Mouse (Mus musculus): ENCODE data around the gene Gclm. TPM values are rescaled to one million over a fixed set of nuclear protein-coding genes. Genes with fewer than 3 reads are reported as not detected.
"Not testable (repeated sequence)": the region's sequence is repeated elsewhere in the genome, so short reads cannot be mapped to it uniquely, and the experiment has no call there.

The Gclm gene
- polyA plus RNA-seq, 1 experiment from 2014 or later = 60.7 TPM

DNA sequence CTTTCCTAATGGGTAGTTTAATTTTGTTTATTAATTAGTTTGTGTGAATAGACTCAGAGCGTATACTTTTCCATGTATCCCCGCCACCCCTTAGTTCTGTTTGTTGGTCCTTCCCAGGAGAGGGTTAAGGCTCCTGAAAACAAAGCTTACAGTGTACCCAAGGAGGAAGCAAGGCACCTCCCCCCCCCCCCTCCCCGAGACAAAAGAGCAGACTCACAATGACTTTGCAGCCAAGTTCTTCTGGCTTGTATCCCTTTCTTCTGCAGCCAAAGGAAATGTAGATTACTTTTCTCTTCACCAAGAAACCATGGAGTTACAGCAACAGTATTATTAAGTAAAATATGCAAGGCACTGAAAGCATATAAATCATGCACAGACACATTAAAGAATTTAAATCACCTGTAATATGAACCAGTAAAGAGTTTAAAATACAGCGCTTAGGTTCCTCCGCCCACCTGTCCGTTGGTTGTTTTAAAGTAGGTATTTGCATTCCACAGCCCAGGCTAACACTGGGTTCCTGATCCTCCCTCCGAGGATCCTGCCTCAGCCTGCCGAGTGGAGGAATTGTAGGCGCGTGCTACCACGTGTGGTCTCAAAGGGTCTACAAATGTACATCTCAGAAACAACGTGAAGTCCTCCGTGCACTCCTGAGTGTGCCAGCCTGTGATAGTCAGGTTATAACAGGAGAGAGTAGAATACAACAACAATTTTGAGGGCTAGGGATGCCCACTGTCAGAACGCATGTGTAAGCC is 1.8 kb upstream of the Gclm start:
- 55% methylated on average over 14 of the region's 14 CpGs for WGBS
- H3K27ac ChIP-seq = 0 out of 2 replicates have a peak overlapping the region, but pooled peaks have one; percentile 12
- H3K4me2 ChIP-seq = no peak overlapping the region
- no peak overlapping the region for H3K4me3 ChIP-seq (replicated peaks)
- no peak for ATAC-seq (ENCODE audit: insufficient number of reproducible peaks, insufficient read depth, low FRiP score, low TSS enrichment, low read depth)
- no peaks in the 10 kb centered on the region for H3K9me3 ChIP-seq
- H3K27me3 ChIP-seq = no peaks in the 10 kb centered on the region
- peaks cover 20% of the 10 kb centered on the region for H3K4me1 ChIP-seq (replicated peaks)
- no peak overlapping the region for H3K9ac ChIP-seq (replicated peaks)
- H3K36me3 ChIP-seq = no peaks in the 10 kb centered on the region

DNA sequence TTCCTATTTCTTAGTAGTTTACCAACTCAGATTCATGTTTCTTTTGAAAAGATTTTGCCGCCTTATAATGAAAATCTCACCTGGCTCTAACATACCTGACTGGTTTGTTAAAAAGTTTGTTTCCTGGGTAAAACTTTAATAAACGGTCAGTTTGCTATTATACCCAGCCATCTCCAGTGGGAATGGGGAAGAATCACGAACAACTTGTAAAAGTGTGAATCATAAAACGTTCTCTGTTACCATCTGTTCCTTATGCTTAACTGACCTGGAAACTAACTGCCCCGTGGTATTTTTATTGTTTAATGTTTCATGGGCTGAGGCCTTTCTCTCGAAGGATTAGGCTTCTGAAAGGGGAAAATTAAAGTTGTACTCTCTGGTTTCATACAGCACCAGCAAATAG is 598 bp upstream of the Gclm start:
- Histone ChIP-seq H3K4me1 (replicated peaks) (peaks cover 20% of the 10 kb centered on the region), H3K9ac (replicated peaks) (no peak overlapping the region; the same call in 1 of the 2 replicates), H3K4me2 (peak overlapping the region; percentile 55), H3K27ac (peak overlapping the region; percentile 87; the same call in 1 of the 2 replicates), H3K36me3 (no peaks in the 10 kb centered on the region), H3K4me3 (replicated peaks) (peak overlapping the region; percentile 87), H3K9me3 (no peaks in the 10 kb centered on the region), H3K27me3 (no peaks in the 10 kb centered on the region)
- 41% methylated on average over 6 of the region's 6 CpGs for WGBS
- no peak; the same call in 1 of the 2 replicates for ATAC-seq (ENCODE audit: insufficient number of reproducible peaks, insufficient read depth, low FRiP score, low TSS enrichment, low read depth)

DNA sequence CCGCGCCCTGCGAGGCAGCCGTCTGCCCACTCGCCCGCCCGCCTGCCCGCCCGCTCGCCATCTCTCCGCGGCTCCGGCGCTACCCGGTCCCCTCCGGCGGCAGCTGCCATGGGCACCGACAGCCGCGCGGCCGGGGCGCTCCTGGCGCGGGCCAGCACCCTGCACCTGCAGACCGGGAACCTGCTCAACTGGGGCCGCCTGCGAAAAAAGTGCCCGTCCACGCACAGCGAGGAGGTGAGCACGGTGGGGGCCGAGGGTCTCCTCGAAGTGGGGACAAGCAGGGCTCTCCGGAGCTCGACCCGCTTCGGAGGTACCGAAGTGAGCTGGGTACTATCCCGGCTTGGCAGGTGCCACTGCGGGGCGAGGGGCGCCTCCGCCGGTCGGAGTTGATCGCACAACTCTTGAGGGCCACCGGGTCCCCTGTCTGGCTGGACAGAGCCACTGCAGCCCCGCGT is 548 bp downstream of the Gclm start:
- peaks cover 20% of the 10 kb centered on the region for H3K4me1 ChIP-seq (replicated peaks)
- peak overlapping the region; percentile 87 for H3K27ac ChIP-seq
- peak overlapping the region; percentile 80 for H3K4me2 ChIP-seq
- no peaks in the 10 kb centered on the region for H3K27me3 ChIP-seq
- peak overlapping the region; percentile 87 for H3K4me3 ChIP-seq (replicated peaks)
- under 1% methylated on average over 49 of the region's 50 CpGs for WGBS
- ATAC-seq (ENCODE audit: insufficient number of reproducible peaks, insufficient read depth, low FRiP score, low TSS enrichment, low read depth) = peak; percentile 24; the same call in 1 of the 2 replicates
- H3K9me3 ChIP-seq = no peaks in the 10 kb centered on the region
- H3K36me3 ChIP-seq = no peaks in the 10 kb centered on the region
- H3K9ac ChIP-seq (replicated peaks) = peak overlapping the region; percentile 77

DNA sequence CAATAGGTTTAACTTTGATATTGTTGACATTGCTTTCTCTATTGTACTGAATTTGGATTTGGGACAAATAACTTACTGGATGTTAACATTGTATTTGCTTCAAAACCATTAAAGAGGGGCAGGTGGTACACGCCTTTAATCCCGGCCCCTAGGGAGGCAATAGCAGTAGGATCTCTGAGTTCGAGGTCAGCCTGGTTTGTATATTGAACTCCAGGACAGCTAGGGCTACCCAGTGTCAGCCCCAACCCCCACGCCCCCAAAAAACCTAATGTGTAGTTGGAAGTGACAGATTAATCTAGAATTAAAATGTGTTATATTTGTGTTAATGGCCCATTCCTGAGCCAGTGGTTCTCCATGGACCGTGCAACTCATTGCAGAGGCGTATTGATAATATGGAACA is 1.0 kb downstream of the Gclm start:
- Histone ChIP-seq H3K4me2 (peak overlapping the region; percentile 80), H3K36me3 (no peaks in the 10 kb centered on the region), H3K9me3 (no peaks in the 10 kb centered on the region), H3K27me3 (no peaks in the 10 kb centered on the region), H3K4me3 (replicated peaks) (peak overlapping the region; percentile 87), H3K4me1 (replicated peaks) (peaks cover 20% of the 10 kb centered on the region), H3K9ac (replicated peaks) (no peak overlapping the region; the same call in 1 of the 2 replicates), H3K27ac (no peak overlapping the region)
- no peak for ATAC-seq (ENCODE audit: insufficient number of reproducible peaks, insufficient read depth, low FRiP score, low TSS enrichment, low read depth)
- 28% methylated on average over 6 of the region's 6 CpGs for WGBS

DNA sequence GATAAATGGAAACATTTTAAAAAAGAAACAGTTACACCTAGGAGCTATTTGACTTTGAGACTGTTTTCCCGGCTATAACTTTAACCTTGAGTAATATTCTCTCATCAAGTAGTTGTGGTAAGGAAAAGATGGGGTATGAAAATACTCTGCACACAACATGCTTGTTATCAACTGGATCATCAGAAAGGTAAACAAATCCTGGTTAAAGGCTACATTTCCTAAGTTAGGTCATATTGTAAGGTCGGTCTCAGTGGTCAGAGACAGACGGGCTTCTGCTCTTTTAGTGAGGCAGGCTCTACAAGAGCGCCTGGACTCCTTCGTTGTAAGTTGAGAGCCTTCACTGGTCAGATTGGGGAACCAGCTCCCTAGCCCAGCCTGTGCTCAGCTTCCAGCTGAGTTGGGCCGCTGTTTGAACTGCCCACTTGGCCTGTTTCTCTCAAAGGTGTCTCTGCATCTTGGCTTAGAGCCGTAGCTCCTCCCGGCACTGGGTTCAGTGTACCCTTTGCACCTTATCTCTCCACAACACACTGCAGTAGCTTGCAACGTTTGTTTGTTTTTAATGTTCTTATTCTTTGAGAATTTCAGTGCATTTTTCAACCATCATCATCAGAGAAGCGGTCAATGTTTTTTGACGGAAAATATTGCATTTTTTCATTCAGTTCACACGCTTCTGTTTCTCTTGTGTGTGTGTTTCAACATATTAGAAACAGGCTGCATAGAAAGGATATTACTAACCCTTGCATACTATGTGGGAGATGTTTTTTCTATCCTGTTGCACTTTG is 1.8 kb downstream of the Gclm start:
- Histone ChIP-seq H3K27me3 (no peaks in the 10 kb centered on the region), H3K9ac (replicated peaks) (no peak overlapping the region), H3K36me3 (no peaks in the 10 kb centered on the region), H3K4me3 (replicated peaks) (0 out of 2 replicates have a peak overlapping the region, but pooled peaks have one; percentile 87), H3K9me3 (no peaks in the 10 kb centered on the region), H3K4me1 (replicated peaks) (peaks cover 20% of the 10 kb centered on the region), H3K4me2 (peak overlapping the region; percentile 80; the same call in 1 of the 2 replicates), H3K27ac (no peak overlapping the region)
- ATAC-seq (ENCODE audit: insufficient number of reproducible peaks, insufficient read depth, low FRiP score, low TSS enrichment, low read depth) = no peak
- WGBS = 55% methylated on average over 12 of the region's 12 CpGs

DNA sequence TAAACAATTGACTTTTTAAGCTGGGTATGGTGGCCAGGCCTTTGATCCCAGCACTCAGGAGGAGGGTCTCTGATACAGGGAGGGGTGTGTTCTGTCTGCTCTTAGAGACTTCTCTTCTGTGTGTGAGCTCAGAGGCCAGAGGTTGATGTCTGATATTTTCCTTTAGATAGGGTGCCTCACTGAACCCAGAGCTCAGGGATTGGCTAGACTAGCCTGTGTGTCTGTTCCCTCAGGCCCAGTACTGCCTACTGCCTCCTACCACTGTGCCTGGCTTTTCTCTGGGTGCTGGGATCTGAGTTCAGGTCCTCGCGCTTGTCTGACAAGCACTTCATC is 2.4 kb downstream of the Gclm start:
- 97% methylated on average over 2 of the region's 2 CpGs for WGBS
- H3K36me3 ChIP-seq = no peaks in the 10 kb centered on the region
- no peak overlapping the region for H3K4me2 ChIP-seq
- no peak for ATAC-seq (ENCODE audit: insufficient number of reproducible peaks, insufficient read depth, low FRiP score, low TSS enrichment, low read depth)
- H3K27me3 ChIP-seq = no peaks in the 10 kb centered on the region
- H3K27ac ChIP-seq = no peak overlapping the region
- peaks cover 20% of the 10 kb centered on the region for H3K4me1 ChIP-seq (replicated peaks)
- no peaks in the 10 kb centered on the region for H3K9me3 ChIP-seq
- no peak overlapping the region for H3K9ac ChIP-seq (replicated peaks)
- H3K4me3 ChIP-seq (replicated peaks) = no peak overlapping the region

DNA sequence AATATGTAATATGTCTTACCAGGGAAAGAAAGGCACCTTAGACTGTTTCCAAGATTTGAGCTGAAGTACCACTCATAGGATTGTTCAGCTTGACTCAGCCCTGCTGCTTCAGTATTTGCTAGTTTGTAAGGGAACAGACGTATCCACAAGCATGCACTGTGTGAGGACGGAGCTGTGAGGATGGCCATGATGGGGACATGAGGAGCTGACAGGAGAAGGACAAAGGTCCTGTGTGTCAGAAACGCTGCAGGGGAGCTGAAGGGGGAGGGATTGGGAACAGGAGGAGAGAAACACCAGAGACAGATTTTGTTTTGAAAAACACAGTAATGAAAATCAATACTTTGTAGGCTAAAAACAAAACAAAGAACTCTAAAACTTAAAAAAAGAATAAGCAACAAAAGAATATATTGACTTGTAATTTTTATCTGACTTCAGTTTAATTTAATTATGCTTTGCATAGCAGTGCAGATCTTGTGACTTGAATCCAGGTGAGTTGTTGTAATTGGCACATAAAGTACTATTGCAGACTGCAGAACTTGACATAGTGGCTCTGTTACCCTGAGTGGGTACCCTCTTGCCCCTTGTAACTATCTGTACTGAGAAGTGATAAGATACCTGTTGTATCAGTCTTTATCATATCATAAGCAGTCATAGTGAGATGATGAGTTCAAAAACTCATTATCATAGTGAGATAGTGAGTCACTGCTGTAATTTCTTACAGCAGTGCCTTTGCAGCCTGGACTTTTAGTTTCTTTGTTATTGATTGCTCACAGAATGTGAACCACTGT is 7.3 kb downstream of the Gclm start:
- H3K27ac ChIP-seq = no peak overlapping the region
- 66% methylated on average over 3 of the region's 3 CpGs for WGBS
- peaks cover under 1% of the 10 kb centered on the region; the same call in 1 of the 2 replicates for H3K4me1 ChIP-seq (replicated peaks)
- H3K4me3 ChIP-seq (replicated peaks) = no peak overlapping the region
- no peaks in the 10 kb centered on the region for H3K36me3 ChIP-seq
- H3K9me3 ChIP-seq = no peaks in the 10 kb centered on the region
- no peak overlapping the region for H3K9ac ChIP-seq (replicated peaks)
- H3K27me3 ChIP-seq = no peaks in the 10 kb centered on the region
- ATAC-seq (ENCODE audit: insufficient number of reproducible peaks, insufficient read depth, low FRiP score, low TSS enrichment, low read depth) = no peak
- H3K4me2 ChIP-seq = no peak overlapping the region

DNA sequence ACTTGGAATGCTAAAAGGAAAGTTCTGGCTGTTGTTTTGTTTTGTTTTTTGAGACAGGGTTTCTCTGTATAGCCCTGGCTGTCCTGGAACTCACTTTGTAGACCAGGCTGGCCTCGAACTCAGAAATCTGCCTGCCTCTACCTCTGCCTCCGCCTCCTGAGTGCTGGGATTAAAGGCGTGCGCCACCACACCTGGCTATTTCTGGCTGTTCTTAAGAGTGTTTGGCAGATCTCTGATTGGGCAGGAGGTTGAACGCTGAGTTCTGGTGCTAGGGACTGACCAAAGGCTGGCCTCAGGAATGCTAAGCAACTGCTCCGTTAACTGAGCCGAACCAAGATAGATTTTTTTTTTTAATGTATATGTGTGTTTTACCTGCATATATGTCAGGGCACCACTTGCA is 8.7 kb downstream of the Gclm start:
- not testable (repeated sequence) for H3K4me3 ChIP-seq (replicated peaks); H3K36me3 ChIP-seq; H3K4me1 ChIP-seq (replicated peaks); H3K27ac ChIP-seq; H3K4me2 ChIP-seq; ATAC-seq (ENCODE audit: insufficient number of reproducible peaks, insufficient read depth, low FRiP score, low TSS enrichment, low read depth); H3K9me3 ChIP-seq; H3K27me3 ChIP-seq; H3K9ac ChIP-seq (replicated peaks)
- WGBS = 88% methylated on average over 7 of the region's 7 CpGs

DNA sequence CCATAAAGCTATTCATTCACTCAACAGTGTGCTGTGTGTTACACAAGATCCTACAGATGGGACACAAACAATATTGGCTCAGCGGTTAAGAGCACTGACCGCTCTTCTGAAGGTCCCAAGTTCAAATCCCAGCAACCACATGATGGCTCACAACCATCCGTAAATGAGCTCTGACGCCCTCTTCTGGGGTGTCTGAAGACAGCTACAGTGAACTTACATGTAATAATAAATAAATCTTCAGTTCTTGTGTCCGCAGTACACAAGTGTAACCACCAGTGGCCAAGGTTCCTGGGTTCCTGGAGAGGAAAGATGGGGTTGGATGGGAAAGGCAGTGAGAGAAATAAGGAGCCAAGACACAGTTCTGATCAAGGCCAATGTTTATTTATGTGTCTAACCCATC is 24.6 kb downstream of the Gclm start:
- peaks cover 1% of the 10 kb centered on the region for H3K4me1 ChIP-seq (replicated peaks)
- no peak overlapping the region for H3K4me2 ChIP-seq
- H3K9me3 ChIP-seq = no peaks in the 10 kb centered on the region
- H3K36me3 ChIP-seq = 0 out of 2 replicates have a peak, but pooled peaks cover 7% of the 10 kb centered on the region
- no peaks in the 10 kb centered on the region for H3K27me3 ChIP-seq
- no peak for ATAC-seq (ENCODE audit: insufficient number of reproducible peaks, insufficient read depth, low FRiP score, low TSS enrichment, low read depth)
- no peak overlapping the region for H3K9ac ChIP-seq (replicated peaks)
- H3K27ac ChIP-seq = no peak overlapping the region
- WGBS = 75% methylated on average over 5 of the region's 5 CpGs
- no peak overlapping the region for H3K4me3 ChIP-seq (replicated peaks)

DNA sequence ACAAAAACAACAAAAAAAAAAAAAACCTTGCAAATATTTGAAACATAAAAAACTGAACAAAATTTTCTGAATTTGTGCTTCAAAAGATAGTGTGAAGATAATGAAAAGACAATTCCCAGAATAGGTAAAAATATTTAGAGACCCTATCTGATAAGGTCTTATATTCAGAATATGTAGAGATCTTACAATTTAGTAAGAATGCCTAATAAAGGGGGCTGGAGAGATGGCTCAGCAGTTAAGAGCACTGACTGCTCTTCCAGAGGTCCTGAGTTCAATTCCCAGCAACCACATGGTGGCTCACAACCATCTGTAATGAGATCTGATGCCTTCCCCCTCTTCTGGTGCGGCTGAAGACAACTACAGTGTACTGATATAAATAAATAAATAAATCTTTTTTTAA is 27.2 kb downstream of the Gclm start:
- WGBS = 100% methylated on average over 1 of the region's 1 CpGs
- H3K4me3 ChIP-seq (replicated peaks); H3K27me3 ChIP-seq; H3K4me2 ChIP-seq; H3K9me3 ChIP-seq; ATAC-seq (ENCODE audit: insufficient number of reproducible peaks, insufficient read depth, low FRiP score, low TSS enrichment, low read depth); H3K27ac ChIP-seq; H3K9ac ChIP-seq (replicated peaks): not testable (repeated sequence)
- Histone ChIP-seq H3K4me1 (replicated peaks) (peaks cover 27% of the 10 kb centered on the region), H3K36me3 (peaks cover 25% of the 10 kb centered on the region)

All from limb, embryonic 12.5 days (tissue).